Mouse (Mus musculus) urinary bladder, postnatal 25 days (tissue): ENCODE data around the gene Slc25a11.

Experiments
- DNase-seq: peaks from one replicate; pipeline ENCODE4 v3.0.0; 2022; ENCODE audit warnings: low spot score

The Slc25a11 gene

GRCm38 (mm10) chr11:70667271-70668150 lies 20.2 kb upstream of the Slc25a11 start:
- no peak for DNase-seq

GRCm38 (mm10) chr11:70666687-70667086 lies 19.4 kb upstream of the Slc25a11 start:
- no peak for DNase-seq

GRCm38 (mm10) chr11:70664741-70665140 lies 17.5 kb upstream of the Slc25a11 start:
- DNase-seq: no peak

GRCm38 (mm10) chr11:70663957-70664356 lies 16.7 kb upstream of the Slc25a11 start:
- no peak for DNase-seq

- DNase-seq: no peak
Measured at GRCm38 (mm10) chr11:70663101-70663500, 15.8 kb upstream of the Slc25a11 start.

- no peak for DNase-seq
Measured at GRCm38 (mm10) chr11:70660571-70660970, 13.3 kb upstream of the Slc25a11 start.

GRCm38 (mm10) chr11:70658942-70659341 lies 11.7 kb upstream of the Slc25a11 start:
- no peak for DNase-seq

- no peak for DNase-seq
Measured at GRCm38 (mm10) chr11:70658521-70658920, 11.2 kb upstream of the Slc25a11 start.

GRCm38 (mm10) chr11:70657991-70658390 lies 10.7 kb upstream of the Slc25a11 start:
- DNase-seq: no peak

GRCm38 (mm10) chr11:70657573-70657972 lies 10.3 kb upstream of the Slc25a11 start:
- no peak for DNase-seq

- DNase-seq: no peak
Measured at GRCm38 (mm10) chr11:70656964-70657363, 9.7 kb upstream of the Slc25a11 start, which contains the start of gene Eno3. TSS of gene Eno3 (plus strand) at chr11:70657202.

GRCm38 (mm10) chr11:70656456-70656927 lies 9.2 kb upstream of the Slc25a11 start:
- DNase-seq: peak; percentile 53

GRCm38 (mm10) chr11:70655571-70656455 lies 8.5 kb upstream of the Slc25a11 start:
- DNase-seq: peak; percentile 71

GRCm38 (mm10) chr11:70654923-70655570 lies 7.8 kb upstream of the Slc25a11 start:
- peak; percentile 77 for DNase-seq

- DNase-seq: peak; percentile 74
Measured at GRCm38 (mm10) chr11:70654198-70654922, 7.1 kb upstream of the Slc25a11 start, which contains the start of gene Pfn1. TSS of gene Pfn1 (minus strand) at chr11:70654644.

GRCm38 (mm10) chr11:70653345-70654197 lies 6.3 kb upstream of the Slc25a11 start:
- DNase-seq: peak; percentile 65

GRCm38 (mm10) chr11:70652884-70653344 lies 5.6 kb upstream of the Slc25a11 start:
- no peak for DNase-seq

GRCm38 (mm10) chr11:70652029-70652883 lies 5.0 kb upstream of the Slc25a11 start:
- DNase-seq: no peak

- no peak for DNase-seq
Measured at GRCm38 (mm10) chr11:70651391-70651790, 4.1 kb upstream of the Slc25a11 start.
